Mouse (Mus musculus): ENCODE measurements at regions not wholly inside any gene's neighbourhood (a gene's known extent, or its start where the extent isn't known, plus 50 kb on each side); places are given as distances from the start of the nearest gene placed in this dataset.

- TF ChIP-seq POLR2A (IDR thresholded peaks at IDR 0.05; ENCODE audit: borderline replicate concordance, low read depth, low read length) (no peak), CTCF (IDR thresholded peaks at IDR 0.05; ENCODE audit: low read depth, low read length) (no peak)
- no peaks in the 10 kb centered on the region for H3K4me1 ChIP-seq (ENCODE audit: control insufficient read depth, insufficient read depth, low read length)
- H3K4me3 ChIP-seq (ENCODE audit: insufficient read depth, low read length), result no peak overlapping the region
- no peak overlapping the region for H3K27ac ChIP-seq (ENCODE audit: insufficient read depth, low read depth, low read length)
Measured at GRCm38 (mm10) chr9:120654736-120655135, 83.5 kb downstream of the Rpl14 start.

GRCm38 (mm10) chr9:120656976-120657375 lies 85.7 kb downstream of the Rpl14 start:
- H3K4me1 ChIP-seq (ENCODE audit: control insufficient read depth, insufficient read depth, low read length), result no peaks in the 10 kb centered on the region
- H3K4me3 ChIP-seq (ENCODE audit: insufficient read depth, low read length), result no peak overlapping the region
- no peak overlapping the region for H3K27ac ChIP-seq (ENCODE audit: insufficient read depth, low read depth, low read length)
- TF ChIP-seq POLR2A (IDR thresholded peaks at IDR 0.05; ENCODE audit: borderline replicate concordance, low read depth, low read length) (no peak), CTCF (IDR thresholded peaks at IDR 0.05; ENCODE audit: low read depth, low read length) (peak; percentile 61)

GRCm38 (mm10) chr9:120657786-120658185 lies 86.5 kb downstream of the Rpl14 start:
- Histone ChIP-seq H3K27ac (ENCODE audit: insufficient read depth, low read depth, low read length) (no peak overlapping the region), H3K4me1 (ENCODE audit: control insufficient read depth, insufficient read depth, low read length) (no peaks in the 10 kb centered on the region), H3K4me3 (ENCODE audit: insufficient read depth, low read length) (no peak overlapping the region)
- TF ChIP-seq CTCF (IDR thresholded peaks at IDR 0.05; ENCODE audit: low read depth, low read length) (no peak), POLR2A (IDR thresholded peaks at IDR 0.05; ENCODE audit: borderline replicate concordance, low read depth, low read length) (no peak)

GRCm38 (mm10) chr9:120658576-120658975 lies 87.3 kb downstream of the Rpl14 start:
- Histone ChIP-seq H3K27ac (ENCODE audit: insufficient read depth, low read depth, low read length) (no peak overlapping the region), H3K4me3 (ENCODE audit: insufficient read depth, low read length) (no peak overlapping the region), H3K4me1 (ENCODE audit: control insufficient read depth, insufficient read depth, low read length) (peaks cover 2% of the 10 kb centered on the region)
- TF ChIP-seq CTCF (IDR thresholded peaks at IDR 0.05; ENCODE audit: low read depth, low read length), result no peak
- TF ChIP-seq POLR2A (IDR thresholded peaks at IDR 0.05; ENCODE audit: borderline replicate concordance, low read depth, low read length), result no peak

- Histone ChIP-seq H3K27ac (ENCODE audit: insufficient read depth, low read depth, low read length) (no peak overlapping the region), H3K4me3 (ENCODE audit: insufficient read depth, low read length) (no peak overlapping the region), H3K4me1 (ENCODE audit: control insufficient read depth, insufficient read depth, low read length) (peaks cover 2% of the 10 kb centered on the region)
- TF ChIP-seq POLR2A (IDR thresholded peaks at IDR 0.05; ENCODE audit: borderline replicate concordance, low read depth, low read length) (no peak), CTCF (IDR thresholded peaks at IDR 0.05; ENCODE audit: low read depth, low read length) (no peak)
Measured at GRCm38 (mm10) chr9:120661226-120661625, 90.0 kb downstream of the Rpl14 start.

- Histone ChIP-seq H3K27ac (ENCODE audit: insufficient read depth, low read depth, low read length) (no peak overlapping the region), H3K4me3 (ENCODE audit: insufficient read depth, low read length) (no peak overlapping the region), H3K4me1 (ENCODE audit: control insufficient read depth, insufficient read depth, low read length) (peaks cover 2% of the 10 kb centered on the region)
- TF ChIP-seq POLR2A (IDR thresholded peaks at IDR 0.05; ENCODE audit: borderline replicate concordance, low read depth, low read length), result no peak
Measured at GRCm38 (mm10) chr9:120661641-120662227, 90.5 kb downstream of the Rpl14 start.

- H3K4me1 ChIP-seq (ENCODE audit: control insufficient read depth, insufficient read depth, low read length), result peaks cover 2% of the 10 kb centered on the region
- no peak for TF ChIP-seq POLR2A (IDR thresholded peaks at IDR 0.05; ENCODE audit: borderline replicate concordance, low read depth, low read length)
- TF ChIP-seq CTCF (IDR thresholded peaks at IDR 0.05; ENCODE audit: low read depth, low read length), result no peak
- H3K27ac ChIP-seq (ENCODE audit: insufficient read depth, low read depth, low read length), result no peak overlapping the region
Measured at GRCm38 (mm10) chr9:120663181-120663580, 91.9 kb downstream of the Rpl14 start.

GRCm38 (mm10) chr9:120664086-120664485 lies 92.8 kb downstream of the Rpl14 start:
- peaks cover 2% of the 10 kb centered on the region for H3K4me1 ChIP-seq (ENCODE audit: control insufficient read depth, insufficient read depth, low read length)
- H3K27ac ChIP-seq (ENCODE audit: insufficient read depth, low read depth, low read length), result no peak overlapping the region
- H3K4me3 ChIP-seq (ENCODE audit: insufficient read depth, low read length), result no peak overlapping the region
- TF ChIP-seq POLR2A (IDR thresholded peaks at IDR 0.05; ENCODE audit: borderline replicate concordance, low read depth, low read length), result no peak
- no peak for TF ChIP-seq CTCF (IDR thresholded peaks at IDR 0.05; ENCODE audit: low read depth, low read length)

More at GRCm38 (mm10) chr9:120663181-120663580, 91.9 kb downstream of the Rpl14 start:
- no peak overlapping the region for H3K4me3 ChIP-seq (ENCODE audit: insufficient read depth, low read length)

- no peak overlapping the region for H3K27ac ChIP-seq (ENCODE audit: insufficient read depth, low read depth, low read length)
- TF ChIP-seq POLR2A (IDR thresholded peaks at IDR 0.05; ENCODE audit: borderline replicate concordance, low read depth, low read length), result no peak
- TF ChIP-seq CTCF (IDR thresholded peaks at IDR 0.05; ENCODE audit: low read depth, low read length), result no peak
- no peak overlapping the region for H3K4me3 ChIP-seq (ENCODE audit: insufficient read depth, low read length)
- peaks cover 32% of the 10 kb centered on the region for H3K4me1 ChIP-seq (ENCODE audit: control insufficient read depth, insufficient read depth, low read length)
Measured at GRCm38 (mm10) chr9:120672452-120672851, 101.2 kb downstream of the Rpl14 start.

GRCm38 (mm10) chr9:120674855-120675254 lies 103.6 kb downstream of the Rpl14 start:
- no peak overlapping the region for H3K4me3 ChIP-seq (ENCODE audit: insufficient read depth, low read length)
- TF ChIP-seq CTCF (IDR thresholded peaks at IDR 0.05; ENCODE audit: low read depth, low read length), result no peak
- no peak for TF ChIP-seq POLR2A (IDR thresholded peaks at IDR 0.05; ENCODE audit: borderline replicate concordance, low read depth, low read length)
- H3K4me1 ChIP-seq (ENCODE audit: control insufficient read depth, insufficient read depth, low read length), result peaks cover 33% of the 10 kb centered on the region
- no peak overlapping the region for H3K27ac ChIP-seq (ENCODE audit: insufficient read depth, low read depth, low read length)

Data from bone marrow macrophage, adult 2 months (primary cell).